Comparison of ENCODE assay signal across 8 mouse cellular contexts in the genomic region with DNA sequence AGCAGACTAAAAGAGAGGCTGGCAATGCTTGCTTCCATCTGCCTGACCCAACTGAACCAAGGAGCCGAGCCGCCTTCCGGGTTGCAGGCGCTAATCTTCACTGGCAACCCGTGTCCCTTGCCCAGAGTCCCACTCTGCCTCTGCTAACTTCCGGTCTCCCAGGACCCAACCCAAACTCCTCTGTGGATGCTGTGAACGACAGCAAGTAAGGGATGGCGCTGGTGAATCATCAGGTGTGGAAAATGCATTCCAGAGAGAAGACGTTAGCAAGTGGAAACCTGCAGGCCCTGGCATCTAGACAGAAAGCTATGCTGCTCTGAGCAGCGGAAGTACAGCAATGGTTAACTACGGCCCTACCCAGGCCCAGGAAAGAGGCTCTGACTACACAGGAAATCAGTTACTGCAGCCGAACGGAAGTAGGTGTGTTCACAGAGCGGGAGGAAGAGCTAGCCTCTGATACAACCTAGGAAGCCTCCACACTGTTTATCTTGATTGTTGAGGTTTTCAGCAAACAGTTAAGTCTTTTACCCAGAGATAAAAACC. TPM values are rescaled to one million over a fixed set of nuclear protein-coding genes. Genes with fewer than 3 reads are reported as not detected.
DNase-seq lines count a peak whose midpoint lies in the region; ATAC-seq and TF ChIP-seq lines count a peak whose summit lies in the region.

No protein-coding gene starts in this region.

- TF ChIP-seq EP300 in liver, embryonic 14.5 days (IDR thresholded peaks at IDR 0.05; ENCODE audit: low read depth) = peak; percentile 45; the same call in 1 of the 2 replicates

- no peaks in the 10 kb centered on the region for H3K36me3 ChIP-seq in forebrain, embryonic 15.5 days
- no peaks in the 10 kb centered on the region for H3K36me3 ChIP-seq in liver, embryonic 14.5 days (replicated peaks; ENCODE audit: control insufficient read depth, insufficient read depth, low read depth)

- 0 out of 2 replicates have a peak, but pooled peaks have one; percentile 35 for ATAC-seq in forebrain, embryonic 15.5 days (replicated peaks)
- ATAC-seq in liver, embryonic 14.5 days (ENCODE audit: insufficient read depth) = peak; percentile 84

- peak overlapping the region; percentile 84 for H3K27ac ChIP-seq in forebrain, embryonic 15.5 days (replicated peaks)
- H3K27ac ChIP-seq in liver, embryonic 14.5 days = peak overlapping the region; percentile 56

- peak; percentile 89 for DNase-seq in A20 (ENCODE audit: low read depth, low spot score)
- peak; percentile 75 for DNase-seq in ZHBTc4 (ENCODE audit: low read depth, low spot score)
- peak; percentile 94 for DNase-seq in induced T-regulatory cell, adult 2 months (ENCODE audit: low read depth)
- peak; percentile 60 to 64 (median 64) for DNase-seq in liver, embryonic 14.5 days (ENCODE audit: low read depth in 3 of 3, low spot score in 3 of 3)
- DNase-seq in natural killer cell, adult 2 months (ENCODE audit: low spot score in 2 of 2) = peak; percentile 87 to 89
- peak; percentile 39 for DNase-seq in urinary bladder, postnatal 25 days (ENCODE audit: low spot score)
- DNase-seq in cerebellum, adult 9-10 months = no peak

- no peaks in the 10 kb centered on the region for H3K27me3 ChIP-seq in forebrain, embryonic 15.5 days
- no peaks in the 10 kb centered on the region for H3K27me3 ChIP-seq in liver, embryonic 14.5 days (ENCODE audit: control insufficient read depth, insufficient read depth, low read length)

- TF ChIP-seq CTCF in liver, embryonic 14.5 days (IDR thresholded peaks at IDR 0.05; ENCODE audit: low read depth) = no peak

- peak overlapping the region; percentile 22 for H3K4me2 ChIP-seq in forebrain, embryonic 15.5 days (replicated peaks)
- peak overlapping the region; percentile 72 for H3K4me2 ChIP-seq in liver, embryonic 14.5 days (ENCODE audit: low read depth)

- no peaks in the 10 kb centered on the region for H3K9me3 ChIP-seq in forebrain, embryonic 15.5 days
- H3K9me3 ChIP-seq in liver, embryonic 14.5 days (ENCODE audit: control insufficient read depth, low read length) = no peaks in the 10 kb centered on the region

- no peak overlapping the region for H3K4me3 ChIP-seq in forebrain, embryonic 15.5 days
- H3K4me3 ChIP-seq in liver, embryonic 14.5 days (ENCODE audit: insufficient read depth in 1 of 2, low read depth in 2 of 2, low read length in 2 of 2) = peak overlapping the region; percentile 44 to 49

- H3K9ac ChIP-seq in forebrain, embryonic 15.5 days (replicated peaks) = no peak overlapping the region
- peak overlapping the region; percentile 43 for H3K9ac ChIP-seq in liver, embryonic 14.5 days (replicated peaks)

- peaks cover 64% of the 10 kb centered on the region for H3K4me1 ChIP-seq in forebrain, embryonic 15.5 days
- peaks cover 43 to 57% of the 10 kb centered on the region in 2 experiments for H3K4me1 ChIP-seq in liver, embryonic 14.5 days (replicated peaks; ENCODE audit: control insufficient read depth in 2 of 2, insufficient read depth in 2 of 2, low read length in 1 of 2)

- WGBS in forebrain, embryonic 15.5 days = 26% methylated on average over 14 of the region's 14 CpGs
- WGBS in liver, embryonic 14.5 days (ENCODE audit: insufficient replicate concordance) = 6% methylated on average over 14 of the region's 14 CpGs

RNA-seq across cellular contexts. Expression of gene Pitpnc1, which starts 53.4 kb away (rescaled TPM):
- 43.4 and 46.7 TPM in 2 replicates for polyA plus RNA-seq in forebrain, embryonic 15.5 days (2015; fragmentation: Nextera tagmentation; extraction: Ambion mirVana)
- polyA plus RNA-seq in liver, embryonic 14.5 days (2012; rRNA removed) = 2.7 and 3.0 TPM in 2 replicates
- polyA plus RNA-seq in liver, embryonic 14.5 days (2014; fragmentation: Nextera tagmentation; extraction: Ambion mirVana) = 5.8 and 6.7 TPM in 2 replicates
